Mouse (Mus musculus) kidney, postnatal 25 days (tissue): ENCODE measurements around the gene Tusc2.

Source experiments
- DNase-seq, 2 experiments: peaks; one replicate each; pipeline ENCODE4 v3.0.0; 2021; ENCODE audit warnings: mixed read lengths in 2 of 2

Gene Tusc2

DNA sequence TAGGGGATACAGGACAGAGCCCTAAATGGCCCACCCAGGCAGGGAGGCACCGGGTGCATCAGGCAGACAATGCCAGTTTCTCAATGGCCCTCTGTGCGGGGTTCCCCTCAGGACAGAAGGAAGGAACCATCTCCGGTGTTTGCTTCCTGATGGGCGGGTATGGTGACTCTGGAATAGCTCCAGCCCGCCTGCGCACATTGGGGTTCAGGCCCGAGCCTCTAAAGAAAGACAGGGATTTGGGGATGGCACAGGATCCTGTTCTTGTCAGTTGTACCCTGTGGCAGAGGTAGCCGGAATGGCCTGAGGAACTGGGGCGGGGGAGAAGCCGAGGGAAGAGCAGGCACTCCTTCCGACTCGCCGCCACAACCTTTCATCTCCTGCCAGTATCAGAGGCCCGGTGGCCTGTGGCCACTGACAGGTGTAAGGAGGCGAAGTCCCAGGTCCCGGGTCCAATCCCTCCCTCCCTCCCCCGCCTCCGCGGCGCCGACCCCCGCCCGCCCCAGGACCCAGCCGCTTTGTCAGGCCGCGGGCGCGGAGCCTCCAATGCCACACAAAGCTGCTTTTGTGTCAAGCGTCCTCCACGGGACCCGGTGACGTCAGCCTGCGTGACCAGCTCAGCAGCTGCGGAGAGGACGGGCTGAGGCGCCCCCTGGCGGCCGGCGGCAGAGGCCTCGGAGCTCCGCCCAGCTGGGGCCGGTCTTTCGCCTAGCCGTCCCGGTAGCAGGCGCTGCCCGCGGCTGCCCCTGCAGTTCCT lies 49.3 kb downstream of the Tusc2 start:
- peak; percentile 99 for DNase-seq

DNA sequence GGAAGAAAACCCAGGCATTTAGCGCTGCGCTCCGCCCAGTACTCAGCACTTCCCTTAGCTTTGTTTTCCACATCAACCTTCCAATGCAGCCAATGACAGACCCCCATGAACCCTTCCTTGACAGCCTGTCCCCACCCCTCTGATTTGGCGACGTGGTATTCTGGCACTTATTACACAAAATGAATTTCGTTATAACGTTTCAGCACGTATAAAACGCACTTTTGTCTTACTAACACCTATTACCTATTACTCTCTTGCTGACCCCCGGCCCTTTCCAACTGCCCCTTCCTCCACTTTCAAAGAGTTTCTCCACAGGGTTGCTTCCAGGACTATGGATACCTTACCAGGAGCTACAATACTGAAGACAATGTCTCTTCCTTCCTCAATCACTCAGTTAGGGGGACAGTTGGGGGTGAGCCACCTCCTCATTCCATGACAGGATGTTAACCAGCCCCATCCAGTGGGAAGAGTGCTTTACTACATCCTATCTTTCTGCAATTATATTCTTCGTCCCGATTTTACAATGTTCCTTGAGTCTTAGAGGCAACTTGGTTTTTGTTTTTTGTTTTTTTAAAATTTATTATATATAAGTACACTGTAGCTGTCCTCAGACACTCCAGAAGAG lies 50.0 kb downstream of the Tusc2 start:
- no peak for DNase-seq

DNA sequence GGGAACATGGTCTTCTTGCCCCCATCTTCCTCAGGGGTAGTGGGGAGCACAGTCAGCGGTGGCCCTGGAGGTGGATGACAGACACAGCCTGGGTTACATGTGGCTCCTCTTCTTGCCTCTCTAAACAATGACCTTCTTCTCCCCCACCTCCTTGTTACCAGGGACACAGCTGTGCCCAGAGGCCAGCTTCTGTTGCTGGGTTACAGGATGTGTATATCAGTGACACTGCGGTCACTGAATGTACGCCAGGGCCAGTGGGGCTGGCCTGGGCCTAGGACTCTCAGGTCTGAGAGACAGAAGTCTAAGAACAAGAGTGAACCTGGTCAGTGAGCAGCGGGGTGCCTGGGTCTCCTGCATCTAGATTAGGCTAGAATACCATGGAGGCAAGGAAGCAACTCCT lies 52.0 kb downstream of the Tusc2 start:
- DNase-seq = no peak
